Mouse (Mus musculus) neural tube, embryonic 11.5 days (tissue): Measurements from ENCODE around the gene Trpv2. TPM values are rescaled to one million over a fixed set of nuclear protein-coding genes. Genes with fewer than 3 reads are reported as not detected.

Experiments used
- ATAC-seq: fragments of 200-750 bp; cut with Nextera tagmentation; 2 replicates; pipeline ENCODE4 v1.8.0; 2017; ENCODE audit warnings: moderate number of reproducible peaks, mild to moderate bottlenecking, moderate TSS enrichment, moderate library complexity; ENCODE audit not compliant: insufficient read depth, low FRiP score, low TSS enrichment
- DNase-seq: peaks from one replicate; pipeline ENCODE4 v3.0.0-alpha.2; 2015; ENCODE audit warnings: low spot score
- H3K27ac ChIP-seq: fragments of 300-500 bp; sonication (generic); 2 replicates; pipeline ENCODE4 v1.5.1; 2014; ENCODE audit warnings: low read depth, mild to moderate bottlenecking, low read length
- H3K27me3 ChIP-seq: fragments of 300-500 bp; sonication (generic); 2 replicates; pipeline ENCODE4 v1.6.1; 2014; ENCODE audit warnings: mild to moderate bottlenecking, low read length, mixed read lengths; ENCODE audit not compliant: control insufficient read depth, insufficient read depth
- H3K36me3 ChIP-seq: fragments of 300-500 bp; sonication (generic); 2 replicates; pipeline ENCODE4 v1.6.1; 2014; ENCODE audit warnings: mild to moderate bottlenecking, low read length, moderate library complexity, mixed read lengths; ENCODE audit not compliant: control insufficient read depth, insufficient read depth
- H3K4me1 ChIP-seq: fragments of 300-500 bp; sonication (generic); 2 replicates; pipeline ENCODE4 v1.6.1; 2014; ENCODE audit warnings: low read length, mixed read lengths; ENCODE audit not compliant: control insufficient read depth, insufficient read depth
- H3K4me2 ChIP-seq: fragments of 300-500 bp; sonication (generic); 2 replicates; pipeline ENCODE4 v1.6.1; 2014; ENCODE audit warnings: low read depth, mild to moderate bottlenecking, moderate library complexity
- H3K4me3 ChIP-seq: fragments of 300-500 bp; sonication (generic); 2 replicates; pipeline ENCODE4 v1.5.1; 2014; ENCODE audit warnings: low read depth, low read length
- H3K9ac ChIP-seq: fragments of 300-500 bp; sonication (generic); 2 replicates; pipeline ENCODE4 v1.6.1; 2014; ENCODE audit warnings: mild to moderate bottlenecking, low read length
- H3K9me3 ChIP-seq: fragments of 300-500 bp; sonication (generic); 2 replicates; pipeline ENCODE4 v1.6.1; 2016; ENCODE audit warnings: low read length; ENCODE audit not compliant: control insufficient read depth
- WGBS: fragments of 180-500 bp; shearing (Covaris S2); extraction: QIAGEN DNeasy Blood & Tissue Kit; methylation state at CpG from one replicate; pipeline ENCODE4 v1.1.7; 2014; 5-methylcytosine and 5-hydroxymethylcytosine counted together
- polyA plus RNA-seq: library from polyadenylated mRNA; unstranded; fragments of >200 nt; fragmentation: Nextera tagmentation; extraction: Ambion mirVana; gene quantifications from 2 replicates; pipeline ENCODE4 v1.2.1, GENCODE M21; 2014

Trpv2 gene
- polyA plus RNA-seq, 1 experiment from 2014 or later, result 11.7 TPM

DNA sequence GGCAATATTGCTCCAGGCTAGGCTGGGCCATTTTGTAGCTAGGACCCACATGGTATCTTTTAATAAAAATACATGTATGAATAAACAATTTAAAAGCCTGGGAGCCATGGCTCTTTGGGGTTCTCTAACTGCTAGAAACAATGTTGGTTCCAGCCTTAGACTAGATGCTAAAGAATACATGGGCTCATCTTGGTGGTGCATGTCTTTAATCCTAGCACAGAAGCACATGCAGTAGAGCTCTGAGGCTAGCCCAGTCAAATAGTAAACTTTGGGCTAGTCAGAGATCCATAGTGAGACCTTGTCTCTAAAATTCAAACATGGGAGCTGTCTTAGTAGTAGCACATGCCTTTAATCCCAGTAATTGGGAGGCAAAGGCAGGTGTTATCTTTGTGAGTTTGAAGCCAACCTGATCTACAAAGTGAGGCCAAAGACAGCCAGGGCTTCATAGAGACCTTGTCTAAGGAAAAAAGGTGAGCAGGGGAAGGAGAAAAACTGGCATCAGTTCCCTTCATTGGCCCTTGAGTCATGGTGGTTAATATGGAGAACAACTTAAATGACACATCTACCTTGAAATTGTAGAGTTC, 19.3 kb upstream of the Trpv2 start:
- no peaks in the 10 kb centered on the region for H3K9me3 ChIP-seq

DNA sequence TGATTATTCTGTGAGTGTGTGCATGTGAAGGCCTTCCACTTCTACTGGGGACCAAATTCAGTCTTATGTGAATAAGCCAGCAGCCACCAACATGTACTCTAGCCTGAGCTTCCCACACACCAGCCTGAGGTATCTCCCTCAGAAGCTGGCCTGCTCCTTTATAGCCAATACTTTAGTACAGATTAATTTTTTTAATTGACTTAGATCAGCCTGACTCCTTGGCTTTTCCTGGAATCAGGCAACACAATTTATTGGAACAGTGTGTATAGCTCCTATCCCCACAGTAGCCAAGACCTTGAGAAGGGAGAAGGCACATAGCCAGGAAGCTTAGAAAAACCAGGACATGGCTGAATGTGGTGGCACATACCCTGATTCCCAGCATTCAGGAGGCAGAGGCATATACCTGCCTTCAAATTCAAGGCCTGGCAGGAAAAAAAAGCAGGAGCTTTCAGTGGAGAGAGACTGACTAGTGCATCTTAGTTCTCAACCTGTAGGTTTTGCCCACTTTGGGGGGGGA, 18.3 kb upstream of the Trpv2 start:
- no peak overlapping the region for H3K4me2 ChIP-seq
- no peak overlapping the region for H3K27ac ChIP-seq
- H3K9me3 ChIP-seq, result no peaks in the 10 kb centered on the region
- H3K36me3 ChIP-seq, result no peaks in the 10 kb centered on the region
- peaks cover 18% of the 10 kb centered on the region for H3K4me1 ChIP-seq
- DNase-seq (no peak), ATAC-seq (no peak)
- H3K9ac ChIP-seq, result no peak overlapping the region
- H3K27me3 ChIP-seq, result no peaks in the 10 kb centered on the region
- H3K4me3 ChIP-seq, result no peak overlapping the region

More for the DNA sequence above, 19.3 kb upstream of the Trpv2 start:
- no peaks in the 10 kb centered on the region for H3K36me3 ChIP-seq
- ATAC-seq (no peak), DNase-seq (no peak)
- no peak overlapping the region for H3K27ac ChIP-seq
- H3K9ac ChIP-seq, result no peak overlapping the region
- H3K4me2 ChIP-seq, result peak overlapping the region; percentile 72
- no peaks in the 10 kb centered on the region for H3K27me3 ChIP-seq
- no peak overlapping the region; the same call in 1 of the 2 replicates for H3K4me3 ChIP-seq
- peaks cover 16% of the 10 kb centered on the region for H3K4me1 ChIP-seq

DNA sequence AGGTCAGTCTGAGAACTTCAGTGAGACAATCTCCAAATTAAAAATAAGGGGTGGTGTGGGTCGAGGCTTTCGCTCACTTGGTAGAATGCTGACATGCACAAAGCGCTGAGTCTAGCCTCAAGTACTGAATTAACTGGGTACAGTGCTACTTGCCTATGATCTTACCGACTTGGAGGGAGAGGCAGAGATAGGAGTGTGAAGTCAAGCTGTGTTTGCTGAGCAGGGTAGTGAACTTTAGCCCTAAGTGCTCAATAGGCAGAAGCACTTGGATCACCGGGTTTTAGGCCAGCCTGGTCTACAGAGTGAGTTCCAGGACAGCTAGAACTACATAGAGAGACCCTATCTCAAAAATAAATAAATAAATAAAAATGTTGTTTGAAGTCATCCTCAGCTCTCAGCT, 17.1 kb upstream of the Trpv2 start:
- ATAC-seq, result no peak

DNA sequence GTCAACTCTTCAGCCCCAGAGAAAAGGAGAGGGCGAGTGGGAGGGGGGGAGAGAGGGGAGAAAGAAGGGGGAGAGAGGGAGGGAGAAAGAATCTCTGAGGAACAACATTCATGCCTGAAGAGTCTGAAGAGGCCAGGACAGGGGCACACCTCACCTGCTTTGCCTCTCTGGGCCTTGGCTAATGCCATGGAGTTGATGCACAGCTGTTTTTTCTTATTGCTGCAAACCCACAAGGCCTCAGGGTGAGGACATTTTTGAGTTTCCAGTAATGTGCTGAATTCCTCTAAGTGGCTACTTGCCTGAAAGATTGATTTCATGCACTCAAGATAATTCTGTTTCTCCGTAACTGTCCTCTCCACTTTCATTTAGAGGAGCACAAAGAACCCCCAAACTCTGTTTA, 16.1 kb upstream of the Trpv2 start:
- H3K9ac ChIP-seq, result no peak overlapping the region
- H3K36me3 ChIP-seq, result no peaks in the 10 kb centered on the region
- DNase-seq (no peak), ATAC-seq (no peak)
- H3K9me3 ChIP-seq, result no peaks in the 10 kb centered on the region
- no peak overlapping the region for H3K4me2 ChIP-seq
- H3K4me1 ChIP-seq, result peaks cover 18% of the 10 kb centered on the region
- H3K27me3 ChIP-seq, result no peaks in the 10 kb centered on the region
- H3K27ac ChIP-seq, result no peak overlapping the region
- no peak overlapping the region for H3K4me3 ChIP-seq
- 78% methylated on average over 2 of the region's 2 CpGs for WGBS

More for the DNA sequence above, 17.1 kb upstream of the Trpv2 start:
- 69% methylated on average over 5 of the region's 5 CpGs for WGBS
- Histone ChIP-seq H3K9me3 (no peaks in the 10 kb centered on the region), H3K4me3 (no peak overlapping the region), H3K27ac (no peak overlapping the region), H3K9ac (no peak overlapping the region), H3K4me2 (no peak overlapping the region), H3K27me3 (no peaks in the 10 kb centered on the region), H3K36me3 (no peaks in the 10 kb centered on the region), H3K4me1 (peaks cover 18% of the 10 kb centered on the region)
- DNase-seq, result no peak

DNA sequence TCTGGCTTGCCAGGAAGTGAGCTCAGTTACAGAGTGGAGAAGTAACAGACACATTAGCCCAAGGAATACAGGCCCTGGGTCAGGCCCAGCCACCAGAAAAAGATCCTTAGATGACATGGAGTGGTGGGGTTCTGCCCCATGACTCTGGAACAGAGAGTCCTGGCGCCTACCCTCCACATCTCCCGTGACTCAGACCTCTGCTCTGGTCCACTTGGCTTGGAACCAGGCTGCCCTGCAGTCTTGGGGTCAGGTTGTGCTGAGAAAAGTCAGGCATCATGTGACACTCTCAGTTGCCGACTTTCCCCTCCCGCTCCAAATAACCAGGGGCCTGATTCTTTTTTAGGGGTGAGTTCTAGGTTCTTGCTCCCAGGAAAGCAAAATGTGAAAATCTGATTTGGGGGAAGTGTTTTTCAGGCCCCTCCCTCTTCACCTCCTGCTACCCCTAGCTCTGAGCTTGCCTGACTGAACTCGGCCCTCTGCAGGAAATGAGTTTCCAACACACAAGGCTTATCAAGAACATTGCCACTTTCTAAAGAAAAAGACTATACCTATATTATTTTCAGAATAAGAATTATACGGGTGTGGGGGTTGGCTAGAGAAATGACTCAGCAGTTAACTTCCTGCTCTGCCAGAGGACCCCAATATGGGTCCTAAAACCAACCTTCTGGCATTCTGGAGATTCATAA, 15.2 kb upstream of the Trpv2 start:
- no peaks in the 10 kb centered on the region for H3K27me3 ChIP-seq
- DNase-seq (no peak), ATAC-seq (no peak)
- H3K9ac ChIP-seq, result no peak overlapping the region; the same call in 1 of the 2 replicates
- no peaks in the 10 kb centered on the region for H3K36me3 ChIP-seq
- no peak overlapping the region for H3K27ac ChIP-seq
- no peak overlapping the region for H3K4me3 ChIP-seq
- 69% methylated on average over 6 of the region's 6 CpGs for WGBS
- H3K4me1 ChIP-seq, result peaks cover 12% of the 10 kb centered on the region
- no peaks in the 10 kb centered on the region for H3K9me3 ChIP-seq
- no peak overlapping the region for H3K4me2 ChIP-seq

DNA sequence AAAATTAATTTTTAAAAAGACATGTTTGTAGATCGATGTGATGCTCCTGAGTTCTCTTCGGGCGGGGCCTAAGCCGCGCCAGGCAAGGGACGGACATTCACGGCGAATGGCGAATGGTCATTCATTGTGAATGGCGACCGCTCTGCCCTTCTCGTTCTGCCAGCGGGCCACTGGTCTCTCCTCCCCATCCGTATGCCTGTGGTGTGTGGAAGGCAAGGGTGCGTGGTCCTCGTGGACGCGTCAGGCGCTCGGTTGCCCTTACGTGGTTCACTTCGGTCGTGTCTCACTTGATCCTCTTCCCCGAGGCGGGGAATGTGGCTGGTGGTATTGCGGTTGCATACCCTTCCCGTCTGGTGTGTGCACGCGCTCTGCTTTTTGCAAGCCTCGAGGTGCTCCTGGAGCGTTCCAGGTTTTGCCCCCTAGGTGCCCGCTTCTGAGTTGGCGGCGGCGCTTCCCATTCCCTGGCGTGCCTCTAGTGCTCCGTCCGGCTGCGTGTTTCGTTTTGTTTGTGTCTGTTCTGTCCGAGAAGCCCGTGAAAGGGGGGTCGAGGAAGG, 13.7 kb upstream of the Trpv2 start:
- H3K4me1 ChIP-seq, result peaks cover 2% of the 10 kb centered on the region; the same call in 1 of the 2 replicates

DNA sequence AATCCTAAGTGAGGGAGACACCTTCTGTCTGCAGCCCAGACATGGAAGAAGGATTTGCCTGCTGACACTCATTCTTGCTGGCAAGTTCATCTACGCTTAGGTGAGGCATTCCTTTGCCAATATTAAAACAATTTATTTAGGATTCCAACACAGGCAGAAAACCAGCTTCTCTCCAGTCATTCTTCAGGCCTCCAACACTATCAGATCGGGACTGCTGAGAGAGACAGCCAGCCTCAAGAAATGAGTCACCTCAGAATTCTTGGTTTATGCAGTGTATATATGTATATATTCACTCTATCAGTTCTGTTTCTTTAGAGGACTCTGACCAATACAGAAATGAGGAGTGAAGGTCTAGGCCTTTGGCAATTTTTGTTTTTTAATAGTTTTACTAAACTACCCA, 10.7 kb upstream of the Trpv2 start:
- no peak overlapping the region for H3K4me2 ChIP-seq
- no peaks in the 10 kb centered on the region for H3K9me3 ChIP-seq
- 82% methylated on average over 2 of the region's 2 CpGs for WGBS
- ATAC-seq (no peak), DNase-seq (no peak)
- H3K27me3 ChIP-seq, result no peaks in the 10 kb centered on the region
- no peak overlapping the region for H3K27ac ChIP-seq
- H3K4me3 ChIP-seq, result no peak overlapping the region
- H3K4me1 ChIP-seq, result peaks cover 2% of the 10 kb centered on the region; the same call in 1 of the 2 replicates
- H3K36me3 ChIP-seq, result no peaks in the 10 kb centered on the region
- no peak overlapping the region for H3K9ac ChIP-seq

More for the DNA sequence above, 13.7 kb upstream of the Trpv2 start:
- peak overlapping the region; percentile 25; the same call in 1 of the 2 replicates for H3K4me3 ChIP-seq
- no peak overlapping the region; the same call in 1 of the 2 replicates for H3K9ac ChIP-seq
- H3K27ac ChIP-seq, result no peak overlapping the region
- WGBS, result 31% methylated on average over 43 of the region's 43 CpGs
- DNase-seq, result peak; percentile 24
- H3K27me3 ChIP-seq, result no peaks in the 10 kb centered on the region
- no peak for ATAC-seq
- H3K9me3 ChIP-seq, result no peaks in the 10 kb centered on the region
- H3K36me3 ChIP-seq, result no peaks in the 10 kb centered on the region
- peak overlapping the region; percentile 35 for H3K4me2 ChIP-seq

DNA sequence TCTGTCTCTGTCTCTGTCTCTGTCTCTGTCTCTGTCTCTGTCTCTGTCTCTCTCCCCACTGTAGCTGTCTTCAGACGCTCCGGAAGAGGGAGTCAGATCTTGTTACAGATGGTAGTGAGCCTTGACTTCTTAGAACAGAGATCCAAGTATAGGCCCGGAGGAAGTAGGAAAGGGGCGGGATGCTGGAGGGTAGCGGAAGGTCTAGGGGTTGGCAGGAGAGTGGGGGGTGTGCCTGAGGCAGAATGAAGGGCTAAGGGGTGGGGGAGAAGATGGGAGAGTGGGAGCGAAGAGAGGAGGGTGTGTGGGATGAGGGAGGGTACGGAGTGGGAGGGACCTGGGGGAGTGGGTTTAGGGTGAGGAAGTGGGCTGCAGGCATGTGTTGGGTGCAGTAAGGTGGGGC, 8.5 kb upstream of the Trpv2 start:
- no peaks in the 10 kb centered on the region for H3K36me3 ChIP-seq
- H3K4me3 ChIP-seq, result no peak overlapping the region
- H3K27me3 ChIP-seq, result no peaks in the 10 kb centered on the region
- no peaks in the 10 kb centered on the region for H3K4me1 ChIP-seq
- H3K9me3 ChIP-seq, result no peaks in the 10 kb centered on the region
- no peak overlapping the region for H3K27ac ChIP-seq
- H3K4me2 ChIP-seq, result no peak overlapping the region
- no peak for ATAC-seq
- WGBS, result 71% methylated on average over 7 of the region's 7 CpGs
- no peak overlapping the region for H3K9ac ChIP-seq
- DNase-seq, result no peak

DNA sequence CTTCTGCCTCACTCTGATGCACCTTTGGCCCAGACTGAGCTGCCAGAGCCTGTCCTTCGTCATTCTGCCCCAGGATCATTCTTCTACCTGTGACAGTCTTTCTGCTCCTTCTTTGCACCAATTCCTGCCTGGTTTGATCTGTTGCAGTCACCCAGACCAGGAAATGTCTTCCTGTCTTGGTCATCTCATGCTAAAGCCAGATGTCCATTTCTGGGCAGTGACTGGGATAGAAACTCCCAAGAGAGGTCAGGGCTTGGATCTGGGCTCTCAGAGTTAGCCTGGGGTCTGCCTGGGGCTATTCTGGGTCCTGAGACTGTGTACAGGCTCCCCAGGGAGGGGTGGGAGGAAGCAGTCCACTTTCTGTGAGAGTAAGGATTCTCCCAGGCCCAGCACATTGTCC, 8.1 kb upstream of the Trpv2 start:
- 76% methylated on average over 1 of the region's 1 CpGs for WGBS
- H3K9ac ChIP-seq, result no peak overlapping the region
- H3K27me3 ChIP-seq, result no peaks in the 10 kb centered on the region
- H3K36me3 ChIP-seq, result no peaks in the 10 kb centered on the region
- no peaks in the 10 kb centered on the region for H3K4me1 ChIP-seq
- no peak overlapping the region for H3K4me3 ChIP-seq
- H3K9me3 ChIP-seq, result no peaks in the 10 kb centered on the region
- no peak for DNase-seq
- no peak overlapping the region for H3K4me2 ChIP-seq
- H3K27ac ChIP-seq, result no peak overlapping the region
- no peak for ATAC-seq
